Mouse (Mus musculus) erythroblast, adult 5-6 weeks (primary cell): ENCODE data around the gene Olfr279. TPM values are rescaled to one million over a fixed set of nuclear protein-coding genes. Genes with fewer than 3 reads are reported as not detected.
"Not testable (repeated sequence)": the region's sequence is repeated elsewhere in the genome, so short reads cannot be mapped to it uniquely, and the experiment has no call there.

ENCODE experiments used
- ATAC-seq: replicated peaks from 2 replicates; pipeline ENCODE4 v1.8.0; 2016; ENCODE audit warnings: moderate number of reproducible peaks, mild to moderate bottlenecking, moderate TSS enrichment, inconsistent platforms; ENCODE audit not compliant: poor library complexity, low FRiP score, severe bottlenecking
- total RNA-seq, 2 experiments: library from RNA; stranded (forward) in 1 of 2; stranded (reverse) in 1 of 2; fragments of 150-400 nt in 1 of 2; fragments of 200-764, 138-1000 nt in 1 of 2; gene quantifications; 2 replicates each; pipeline versions ENCODE4 v1.2.3 to v1.2.4; 2015 to 2017; ENCODE audit warnings: low replicate concordance in 2 of 2

The Olfr279 gene
- total RNA-seq, 2 experiments from 2014 or later, result 0.17 TPM; not detected in 1

DNA sequence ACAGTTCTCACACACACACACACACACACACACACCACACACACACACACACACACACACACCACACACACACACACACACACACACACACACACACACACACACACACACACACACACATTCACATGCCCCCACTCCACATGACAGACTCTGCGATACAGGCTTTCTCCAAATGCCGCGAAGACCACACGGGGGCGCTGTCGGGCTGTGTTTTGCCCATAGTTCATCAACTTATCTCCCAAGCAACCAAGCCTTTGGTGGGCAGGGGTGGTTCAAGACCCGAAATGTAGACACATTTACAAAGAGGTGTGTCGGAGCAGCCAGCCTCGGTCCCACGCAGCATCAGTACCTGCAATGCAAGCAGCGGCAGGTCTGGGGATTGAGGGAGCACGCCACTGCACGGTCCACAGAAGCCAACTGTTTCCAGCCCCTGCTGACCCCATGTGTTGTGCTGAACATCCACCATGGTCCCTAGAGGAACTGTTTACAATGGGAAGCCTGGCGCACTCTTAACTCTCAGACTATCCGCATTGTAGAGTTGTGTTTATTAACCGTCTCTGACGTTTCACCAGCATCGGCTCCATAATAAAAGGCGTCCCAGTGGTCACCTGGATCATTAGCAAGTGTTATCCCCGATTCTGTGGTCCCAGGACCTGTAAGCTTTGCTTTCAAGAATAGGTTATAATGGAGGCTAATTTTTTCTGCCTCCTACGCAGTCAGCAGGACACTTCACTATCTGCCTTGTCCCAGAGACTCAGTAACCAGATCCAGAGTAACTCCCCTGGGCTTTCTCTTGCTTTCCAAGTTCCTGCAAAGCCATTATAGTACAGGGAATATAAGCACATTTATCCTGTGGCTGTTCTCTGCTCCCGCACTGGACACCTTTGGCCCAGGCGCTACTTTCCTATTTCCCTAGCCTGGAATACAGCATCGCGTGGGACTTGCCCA lies 18.5 kb downstream of the Olfr279 start:
- ATAC-seq, result peak; percentile 92

DNA sequence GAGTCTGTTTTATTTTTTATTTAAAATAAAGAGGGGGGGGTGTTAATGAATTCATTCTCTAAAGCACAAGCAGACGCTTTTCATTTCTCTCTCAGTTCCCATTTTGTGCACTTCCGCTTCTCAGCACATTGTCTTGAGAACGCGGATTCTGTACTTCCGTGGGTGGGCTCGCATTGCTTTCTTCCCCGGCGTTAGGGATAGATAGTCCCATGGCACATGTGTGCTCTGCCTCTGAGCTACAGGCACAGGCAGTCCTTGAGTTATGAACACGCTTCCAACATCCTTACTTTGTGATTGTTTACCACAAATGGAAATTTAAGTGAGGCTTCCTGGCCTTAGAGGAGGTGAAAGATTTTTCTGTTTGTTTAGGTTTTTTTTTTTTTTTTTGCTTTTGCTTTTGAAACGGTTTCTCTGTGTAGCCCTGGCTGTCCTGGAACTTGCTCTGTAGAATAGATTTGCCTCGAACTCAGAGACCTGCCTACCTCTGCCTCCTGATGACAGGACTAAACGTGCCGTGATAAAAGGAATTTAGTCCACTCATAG lies 19.3 kb downstream of the Olfr279 start:
- ATAC-seq, result no peak

DNA sequence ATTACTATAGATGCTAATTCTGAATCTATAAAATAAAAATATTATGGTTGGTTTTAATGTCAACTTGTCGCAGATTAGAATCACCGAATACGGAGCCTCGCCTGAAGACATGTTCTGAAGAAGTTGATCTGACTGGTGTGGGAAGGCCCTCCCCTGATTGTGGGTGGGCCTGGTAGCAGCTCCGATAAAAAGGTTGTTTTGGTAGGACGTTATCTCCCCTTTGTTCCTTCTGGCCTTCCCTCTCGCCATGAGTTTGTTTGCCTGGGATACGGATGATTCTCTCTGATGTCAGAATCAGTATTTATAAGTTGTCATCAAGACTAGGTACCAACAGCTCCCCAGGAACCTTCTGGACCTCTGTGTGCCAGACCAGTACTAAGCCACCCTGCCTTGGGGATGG lies 20.0 kb downstream of the Olfr279 start:
- ATAC-seq, result no peak

DNA sequence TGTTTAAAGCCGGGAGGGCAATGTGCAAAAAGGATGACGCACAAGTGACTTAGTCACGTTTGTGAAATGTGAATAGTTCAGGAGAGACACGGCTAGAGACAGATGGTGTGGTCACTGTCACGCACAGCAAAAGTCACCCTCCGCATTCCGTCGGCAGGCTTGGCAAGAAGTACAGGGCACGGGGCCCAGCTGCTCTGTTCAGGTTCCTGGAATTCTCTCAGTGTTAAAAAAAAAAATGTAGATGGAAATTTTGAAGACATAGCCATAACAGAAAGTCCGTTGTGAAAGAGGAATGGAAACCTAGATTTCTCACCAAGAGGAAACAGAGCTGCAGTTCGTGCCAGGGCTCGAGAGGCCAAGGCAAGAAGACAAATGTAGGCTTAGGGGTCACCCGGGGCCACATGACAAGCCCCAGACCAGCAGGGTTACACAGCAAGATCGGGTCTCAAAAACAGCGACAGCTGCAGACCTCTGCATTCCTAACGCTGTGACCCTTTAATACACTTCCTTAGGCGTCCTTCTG lies 20.7 kb downstream of the Olfr279 start:
- ATAC-seq, result no peak

DNA sequence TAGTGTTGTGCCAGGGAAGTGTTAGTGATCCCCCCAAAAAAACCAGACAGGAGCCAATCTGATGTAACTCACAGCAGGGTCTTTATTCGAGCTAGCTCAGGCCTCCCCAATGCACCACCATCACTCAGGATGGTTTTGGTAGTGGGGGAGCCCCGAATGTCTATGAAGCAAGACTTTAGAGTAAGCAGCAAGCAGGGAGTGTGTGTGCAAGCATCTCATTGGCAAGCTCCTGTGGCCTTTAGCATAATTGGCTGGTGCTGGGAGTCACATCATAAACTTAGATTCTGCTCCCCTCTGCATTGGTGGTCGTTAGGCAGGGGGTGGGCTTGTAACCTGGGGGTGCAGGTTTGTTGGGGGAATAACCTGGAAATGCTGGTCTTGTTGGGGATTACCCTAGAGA lies 21.5 kb downstream of the Olfr279 start:
- ATAC-seq, result not testable (repeated sequence)

DNA sequence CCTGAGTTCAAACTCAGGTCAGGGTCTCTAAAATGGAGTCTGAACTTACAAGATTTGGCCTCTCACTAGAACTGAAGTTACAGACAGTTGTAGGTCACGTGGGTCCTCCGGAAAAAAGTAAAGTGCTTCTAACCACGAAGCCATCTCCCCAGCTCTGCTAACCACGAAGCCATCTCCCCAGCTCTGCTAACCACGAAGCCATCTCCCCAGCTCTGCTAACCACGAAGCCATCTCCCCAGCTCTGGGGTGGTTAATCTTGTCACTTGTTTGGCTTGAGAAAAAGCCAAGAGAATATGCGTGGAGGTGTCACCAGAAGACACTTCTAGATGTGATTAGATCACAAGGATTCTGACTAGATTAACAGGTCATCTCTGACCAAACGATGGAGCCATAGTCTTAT lies 21.9 kb downstream of the Olfr279 start:
- ATAC-seq, result no peak

DNA sequence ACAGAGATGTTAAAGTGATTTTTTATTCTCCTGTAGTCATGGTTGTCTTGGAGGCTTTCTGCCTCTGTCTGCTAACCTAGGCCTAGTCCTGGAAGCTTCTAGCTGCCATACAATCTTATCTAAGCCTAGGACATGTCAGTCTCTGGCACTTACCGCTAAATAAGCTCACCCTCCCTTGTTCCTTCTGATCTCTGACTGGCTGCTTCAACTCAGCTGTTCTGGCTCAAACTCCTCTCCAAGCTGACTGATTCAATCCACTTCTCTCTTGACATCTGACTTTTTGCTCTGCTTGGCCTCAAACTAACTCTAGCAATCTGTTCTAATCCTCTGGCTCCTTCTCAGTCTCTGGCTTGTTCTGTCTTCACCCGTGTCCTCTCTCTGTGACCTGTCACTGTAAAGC lies 22.6 kb downstream of the Olfr279 start:
- not testable (repeated sequence) for ATAC-seq

DNA sequence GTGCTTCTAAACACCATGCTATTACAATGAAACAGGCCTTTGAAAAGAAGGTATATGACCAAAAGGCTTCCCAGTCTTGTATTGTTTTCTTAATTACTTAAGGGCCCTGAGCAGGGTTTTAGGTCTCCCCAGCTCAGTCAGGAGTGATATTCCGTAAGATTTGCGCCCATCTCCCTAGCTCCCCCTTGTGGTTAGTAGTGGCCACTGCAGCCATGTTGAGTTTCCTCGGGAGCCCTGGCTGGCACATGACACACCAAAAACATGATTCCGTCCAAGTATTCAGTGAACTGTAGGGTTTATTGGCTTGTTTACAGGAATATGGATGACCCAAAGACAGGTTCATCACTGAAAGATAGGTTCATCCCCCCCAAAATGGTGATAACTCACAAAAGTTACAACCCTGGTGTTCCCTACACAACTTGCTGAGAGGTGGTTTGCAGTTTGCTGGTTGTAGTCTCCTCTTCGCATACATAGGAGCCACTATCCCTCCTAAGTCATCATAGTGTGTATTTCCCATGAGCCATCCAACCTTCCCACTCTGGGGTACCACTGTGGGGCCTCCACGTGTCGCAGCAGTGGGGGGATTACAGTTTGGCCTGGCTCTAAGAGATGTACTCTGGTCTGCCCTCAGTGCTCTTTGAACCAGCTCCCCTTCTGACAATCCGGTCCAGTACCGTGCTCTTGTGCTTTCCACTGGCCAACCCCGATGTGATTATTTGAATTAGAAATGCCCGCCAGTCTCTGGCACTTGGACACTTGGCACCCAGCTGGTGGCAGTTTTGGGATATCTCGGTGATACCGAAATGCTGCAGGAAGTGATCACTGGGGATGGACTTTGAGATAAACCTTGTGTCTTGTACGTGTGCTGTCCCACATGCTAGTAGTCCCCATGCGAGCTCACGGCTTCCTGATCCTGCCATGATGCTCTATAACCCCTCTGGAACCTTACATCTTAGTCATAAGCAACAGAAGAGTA lies 25.5 kb downstream of the Olfr279 start:
- ATAC-seq, result peak; percentile 81

DNA sequence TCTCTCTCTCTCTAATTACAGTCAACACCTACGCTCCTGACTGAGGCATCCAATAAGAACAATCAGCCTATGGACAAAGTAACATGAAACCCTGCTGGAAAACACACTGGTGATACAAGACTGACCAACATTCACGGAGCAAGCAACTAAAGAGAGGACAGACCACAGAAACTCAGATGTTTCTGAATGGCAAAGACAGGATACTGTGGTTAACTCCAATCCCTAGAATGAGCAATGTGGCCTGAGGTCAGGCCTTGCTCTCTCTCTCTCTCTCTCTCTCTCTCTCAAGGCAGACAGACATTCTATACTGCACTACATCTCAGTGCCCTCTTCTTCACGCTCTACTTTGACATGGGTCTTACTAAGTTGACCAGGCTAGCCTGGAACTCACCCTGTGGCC lies 29.0 kb downstream of the Olfr279 start:
- no peak for ATAC-seq

DNA sequence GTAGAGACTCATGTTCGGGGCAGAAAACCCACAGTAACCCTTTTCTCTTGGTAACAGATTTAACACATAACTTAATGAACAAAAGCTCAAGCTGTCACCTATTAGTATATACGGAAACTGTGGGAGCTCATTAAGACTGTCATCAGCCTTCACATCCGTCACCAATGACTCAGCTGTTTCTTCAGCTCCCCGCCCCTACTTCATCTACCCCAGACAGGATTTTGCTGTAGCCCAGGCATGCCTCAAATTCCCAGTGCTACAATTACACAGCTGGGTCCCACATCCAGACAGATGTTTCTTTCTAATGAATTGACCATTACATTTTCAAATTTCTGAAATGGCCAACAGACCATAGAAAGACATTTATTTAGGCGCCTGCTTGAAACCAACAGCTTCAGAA lies 33.9 kb downstream of the Olfr279 start:
- peak; percentile 91 for ATAC-seq

DNA sequence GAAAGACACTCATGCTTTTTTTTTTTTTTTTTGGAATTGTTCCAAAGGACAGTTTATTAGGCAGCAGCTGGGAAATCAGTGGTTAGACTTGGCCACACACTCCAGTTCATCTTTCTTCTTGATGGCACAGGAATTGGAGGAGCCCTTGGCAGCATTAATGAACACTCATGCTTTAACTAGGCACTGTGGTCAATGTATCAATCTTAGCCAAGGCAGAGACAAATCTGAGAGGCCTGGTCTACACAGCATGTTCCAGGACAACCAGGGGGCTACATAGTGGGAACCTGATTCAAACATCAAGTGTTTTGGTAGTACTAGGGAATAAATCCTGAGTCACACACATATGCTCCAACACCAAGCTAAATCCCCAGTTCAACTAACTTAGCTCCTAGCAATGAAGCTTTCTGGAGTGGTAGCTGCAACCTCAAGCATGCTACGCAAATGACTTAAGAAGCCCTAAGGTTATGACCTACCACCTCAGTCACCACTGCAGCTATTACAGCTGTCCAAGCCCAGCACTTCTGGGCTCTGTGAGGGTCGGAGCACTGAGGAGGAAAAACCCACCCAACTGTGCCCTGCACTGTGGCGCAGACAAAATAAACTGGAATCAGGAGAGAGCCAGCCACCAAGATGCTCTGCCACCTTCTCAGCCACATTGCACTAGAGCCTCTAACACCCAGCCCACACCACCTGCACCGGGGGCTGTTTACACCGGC lies 35.0 kb downstream of the Olfr279 start:
- ATAC-seq, result no peak

DNA sequence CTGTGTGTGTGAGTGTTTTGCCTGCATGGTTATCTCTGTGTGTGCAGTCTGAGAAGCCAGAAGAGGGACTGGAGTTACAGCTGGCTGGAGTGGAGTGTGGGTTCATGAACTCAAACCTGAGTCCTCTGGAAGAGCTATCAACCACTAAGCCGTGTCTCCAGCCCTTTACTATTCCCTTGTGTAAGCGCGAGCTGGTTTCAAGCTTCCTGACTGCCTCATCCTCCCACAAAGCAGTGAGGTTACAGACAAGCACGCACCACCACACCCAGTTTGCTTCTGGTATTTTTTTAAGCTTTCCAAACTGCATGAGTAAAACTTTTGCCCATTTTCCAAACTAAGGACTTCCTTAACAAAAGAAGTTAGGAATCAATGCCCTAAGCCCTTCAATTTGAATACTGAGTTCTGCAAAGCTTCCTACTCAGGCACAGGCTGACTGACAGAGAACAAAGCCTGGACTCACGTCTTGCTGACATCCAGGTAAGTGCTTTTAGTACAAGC lies 35.9 kb downstream of the Olfr279 start:
- ATAC-seq, result no peak

DNA sequence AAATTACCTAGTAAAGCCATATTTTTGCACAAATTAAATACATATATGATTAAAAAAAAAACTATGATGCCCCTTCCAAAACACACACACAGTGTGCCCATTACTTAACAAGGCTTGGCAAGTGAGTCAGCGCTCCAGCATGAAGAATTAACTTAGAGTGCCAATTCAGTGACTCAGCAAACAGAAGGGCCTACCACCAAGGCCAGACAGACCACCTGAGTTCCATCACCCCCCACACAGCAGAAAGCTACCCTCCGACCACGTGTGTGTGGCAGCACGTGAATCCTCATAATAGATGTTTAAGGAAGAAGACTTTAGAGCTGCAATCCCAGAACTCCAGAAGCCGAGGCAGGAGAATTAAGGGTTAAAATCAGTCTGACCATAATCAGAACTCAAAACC lies 40.1 kb downstream of the Olfr279 start:
- no peak for ATAC-seq

DNA sequence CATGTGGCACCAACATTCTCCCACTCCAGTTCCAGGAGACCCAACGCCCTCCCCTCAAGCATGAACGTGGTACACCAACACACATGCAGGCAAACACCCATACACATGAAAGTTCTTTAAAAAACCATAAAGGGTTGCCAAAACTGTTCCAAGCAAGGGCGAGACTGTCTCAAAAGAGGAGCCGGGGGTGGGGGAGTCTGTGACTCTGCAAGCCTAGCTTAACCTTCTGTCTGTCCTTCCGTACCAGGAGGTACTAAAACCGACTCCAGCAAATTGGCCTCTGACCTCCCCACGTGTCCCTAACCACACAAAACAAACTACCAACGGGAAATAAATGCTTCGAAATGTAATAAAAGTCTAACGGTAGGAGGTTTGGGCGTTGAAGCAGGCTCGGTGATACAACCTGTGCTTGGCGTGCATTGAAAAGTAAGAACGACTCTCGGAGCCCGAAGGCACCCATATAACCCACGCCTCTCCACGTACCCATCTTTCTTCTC lies 40.9 kb downstream of the Olfr279 start:
- ATAC-seq, result no peak

DNA sequence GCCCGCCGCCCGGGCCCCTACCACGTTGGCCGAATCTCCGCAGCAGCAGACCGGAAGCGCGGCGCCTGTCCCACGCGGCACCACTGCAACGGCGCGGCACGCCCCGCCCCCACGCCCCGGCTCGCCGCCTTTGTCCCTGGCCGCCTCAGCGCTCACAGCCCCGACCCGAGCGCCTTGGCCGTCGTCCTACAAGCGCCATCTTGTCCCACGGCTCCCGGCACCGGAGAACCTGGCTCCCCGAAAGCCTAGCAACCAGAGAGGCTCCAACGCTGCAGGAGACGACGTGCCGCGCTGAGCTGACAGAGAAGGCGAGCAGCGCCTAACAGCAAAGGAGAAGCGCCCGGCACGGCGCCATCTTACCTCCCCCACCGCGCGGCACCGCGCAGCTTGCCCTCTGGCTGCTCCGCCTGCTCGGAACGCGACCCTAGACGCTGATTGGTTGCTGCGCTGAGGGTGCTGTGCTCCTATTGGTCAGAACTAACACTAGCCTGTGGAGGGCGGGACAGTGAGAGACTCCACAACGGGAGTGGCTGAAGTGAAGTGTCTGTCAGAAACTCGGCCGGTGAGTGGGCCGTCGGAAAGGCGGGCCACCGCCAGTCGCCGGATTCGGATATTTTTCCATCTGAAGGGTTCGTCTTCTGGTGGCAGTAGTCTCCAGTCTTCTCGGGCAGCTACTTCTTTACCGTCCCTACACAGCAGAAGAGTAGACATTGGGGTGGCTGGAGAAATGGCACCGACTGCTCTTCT lies 41.9 kb downstream of the Olfr279 start, which contains the start of gene Kansl2:
Gene Kansl2, minus strand, starts transcription at position 384 of the 747 bp plus-strand sequence.
- ATAC-seq, result peak; percentile 97

DNA sequence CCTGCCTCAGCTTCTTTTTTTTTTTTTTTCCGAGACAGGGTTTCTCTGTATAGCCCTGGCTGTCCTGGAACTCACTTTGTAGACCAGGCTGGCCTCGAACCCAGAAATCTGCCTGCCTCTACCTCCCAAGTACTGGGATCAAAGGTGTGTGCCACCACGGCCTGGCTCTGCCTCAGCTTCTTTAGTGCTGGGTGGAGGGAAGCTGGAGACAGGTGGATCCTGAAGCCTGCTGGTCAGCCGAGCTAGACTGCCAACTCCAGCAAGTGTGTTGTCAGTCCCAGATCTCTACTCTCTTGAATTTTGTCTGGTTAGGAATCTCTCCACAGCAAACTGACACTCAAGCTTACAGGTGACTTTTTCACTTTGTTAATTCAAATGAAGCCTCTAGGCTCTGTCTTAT lies 43.7 kb downstream of the Olfr279 start:
- no peak for ATAC-seq

DNA sequence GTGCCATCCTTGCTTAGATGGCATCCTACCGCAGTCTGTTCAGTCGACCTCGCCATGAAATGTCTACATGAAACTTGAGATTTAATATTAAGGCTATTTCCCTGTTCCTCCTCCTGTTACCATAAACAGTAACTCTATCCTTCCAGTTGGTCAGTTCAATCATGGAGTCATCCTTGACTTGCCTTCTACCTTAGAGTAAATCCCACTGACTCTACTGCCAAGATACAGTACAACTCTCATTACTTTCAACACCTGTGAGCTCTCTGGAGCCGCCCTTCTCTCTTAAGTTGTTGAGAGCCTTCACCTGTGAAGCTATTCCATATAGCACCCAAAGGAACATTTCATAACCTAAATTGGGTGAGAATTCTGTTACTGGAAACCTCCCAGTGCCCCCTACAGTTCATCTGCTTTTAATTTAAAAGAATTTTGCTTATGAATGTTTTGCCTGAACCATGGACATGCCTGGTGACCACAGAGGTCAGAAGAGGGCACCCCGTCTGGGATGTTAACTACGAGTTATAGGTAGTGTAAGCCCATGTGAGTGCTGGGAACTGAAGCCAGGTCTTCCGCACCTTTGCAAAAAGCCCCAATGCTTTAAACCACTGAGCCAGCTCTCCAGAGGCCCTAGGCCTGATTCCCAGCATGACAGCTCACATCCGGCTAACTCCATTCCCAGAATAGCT lies 44.8 kb downstream of the Olfr279 start:
- ATAC-seq, result no peak

DNA sequence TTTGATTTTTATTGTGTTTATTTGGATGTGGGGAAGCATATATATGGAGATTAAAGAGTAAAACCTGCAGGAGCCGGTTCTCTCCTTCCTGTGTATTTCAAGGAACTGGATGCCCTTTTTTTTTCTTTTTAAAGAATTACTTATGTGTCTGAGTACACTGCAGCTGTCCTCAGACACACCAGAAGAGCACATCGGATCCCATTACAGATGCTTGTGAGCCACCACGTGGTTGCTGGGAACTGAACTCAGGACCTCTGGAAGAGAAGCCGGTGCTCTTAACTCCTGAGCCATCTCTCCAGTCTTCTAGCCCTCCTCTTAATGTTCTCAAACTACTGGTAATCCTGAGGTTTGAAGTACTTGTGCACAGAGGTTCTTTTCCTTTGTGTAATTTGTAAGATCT lies 45.7 kb downstream of the Olfr279 start:
- no peak for ATAC-seq
